Mouse (Mus musculus) cerebellum, adult 11-12 months (tissue): Measurements from ENCODE around the gene Acsl1.

Source experiments
- DNase-seq: peaks from one replicate; pipeline ENCODE4 v3.0.0; 2022

Gene Acsl1

GRCm38 (mm10) chr8:46475942-46476341 lies 5.1 kb downstream of the Acsl1 start:
- no peak for DNase-seq

DNA sequence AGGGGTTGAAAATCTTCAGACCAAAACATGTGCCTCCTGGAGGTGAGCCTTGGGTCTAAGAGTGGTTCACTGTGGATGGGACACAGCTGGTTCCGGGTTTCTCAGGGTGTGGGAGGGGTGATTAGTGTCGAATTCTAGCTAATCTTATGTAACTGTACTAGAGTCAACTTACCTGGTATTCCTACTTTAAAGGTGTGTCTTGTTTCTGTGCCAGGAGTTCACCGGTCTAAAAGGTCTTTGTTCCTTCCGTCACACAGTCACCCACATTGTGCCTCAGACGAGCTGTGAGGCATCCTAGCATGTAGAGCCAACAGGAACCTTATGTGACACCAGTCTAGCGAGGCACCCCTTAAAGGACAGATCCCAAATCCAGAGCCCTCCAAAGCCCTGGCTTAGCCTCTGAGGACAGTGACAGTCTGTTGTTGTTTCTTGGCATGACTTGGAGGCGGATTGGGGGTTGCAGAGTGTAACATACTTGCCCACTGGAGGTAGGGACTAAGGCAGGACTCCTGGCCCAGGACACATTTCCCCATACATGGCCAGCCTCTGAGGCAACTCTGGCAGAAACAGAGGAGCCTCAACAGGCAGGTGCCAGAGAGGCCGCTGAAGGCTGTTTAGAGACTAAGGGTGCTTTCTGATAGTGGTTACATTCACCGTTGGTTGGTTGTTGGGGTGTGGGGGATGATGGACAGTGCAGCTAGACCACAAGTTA lies 7.1 kb downstream of the Acsl1 start:
- no peak for DNase-seq

GRCm38 (mm10) chr8:46478783-46479182 lies 7.9 kb downstream of the Acsl1 start:
- DNase-seq: no peak

- DNase-seq: no peak
Observed at GRCm38 (mm10) chr8:46479794-46480532, 9.1 kb downstream of the Acsl1 start.

- DNase-seq: no peak
Observed at GRCm38 (mm10) chr8:46480533-46480900, 9.7 kb downstream of the Acsl1 start.

DNA sequence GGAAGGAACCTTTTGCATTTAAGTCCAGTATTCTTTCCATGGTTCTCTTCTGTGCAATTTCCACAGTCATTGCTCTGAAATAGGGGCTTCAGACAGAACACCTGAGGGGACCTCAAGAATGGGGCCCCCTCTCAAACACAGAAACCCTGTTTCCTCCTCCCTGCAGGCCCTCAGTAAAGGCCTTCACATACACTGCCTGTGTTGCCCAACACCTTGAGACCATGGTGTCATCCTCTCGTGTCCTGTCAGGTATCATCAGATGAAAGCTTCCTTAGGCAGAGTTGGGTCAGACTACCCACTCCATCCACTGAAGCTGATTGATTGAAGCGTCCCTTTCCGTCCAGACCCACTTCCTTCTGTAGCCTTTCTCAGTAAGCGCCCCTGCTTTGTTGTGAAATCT lies 11.9 kb downstream of the Acsl1 start:
- DNase-seq: no peak

DNA sequence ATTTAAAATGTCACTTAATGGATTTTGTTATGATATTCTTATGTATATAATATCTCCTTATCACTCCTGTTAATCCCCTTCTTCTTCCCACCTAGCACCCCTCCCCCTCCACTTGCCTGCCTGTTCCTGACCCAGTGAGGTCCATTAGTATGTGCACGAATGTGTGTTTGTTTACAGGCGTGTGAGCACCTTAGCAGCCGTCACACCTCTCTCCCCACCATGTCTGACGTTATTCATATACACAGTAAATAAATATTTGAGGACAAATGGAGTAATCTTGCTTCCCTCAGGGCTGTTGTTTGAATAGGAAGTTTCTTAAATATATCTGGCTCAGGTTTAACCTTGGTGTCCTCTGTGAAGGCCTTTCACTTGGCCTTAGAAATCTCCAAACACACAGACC lies 12.4 kb downstream of the Acsl1 start:
- no peak for DNase-seq

- no peak for DNase-seq
Observed at GRCm38 (mm10) chr8:46484077-46484476, 13.2 kb downstream of the Acsl1 start.

DNA sequence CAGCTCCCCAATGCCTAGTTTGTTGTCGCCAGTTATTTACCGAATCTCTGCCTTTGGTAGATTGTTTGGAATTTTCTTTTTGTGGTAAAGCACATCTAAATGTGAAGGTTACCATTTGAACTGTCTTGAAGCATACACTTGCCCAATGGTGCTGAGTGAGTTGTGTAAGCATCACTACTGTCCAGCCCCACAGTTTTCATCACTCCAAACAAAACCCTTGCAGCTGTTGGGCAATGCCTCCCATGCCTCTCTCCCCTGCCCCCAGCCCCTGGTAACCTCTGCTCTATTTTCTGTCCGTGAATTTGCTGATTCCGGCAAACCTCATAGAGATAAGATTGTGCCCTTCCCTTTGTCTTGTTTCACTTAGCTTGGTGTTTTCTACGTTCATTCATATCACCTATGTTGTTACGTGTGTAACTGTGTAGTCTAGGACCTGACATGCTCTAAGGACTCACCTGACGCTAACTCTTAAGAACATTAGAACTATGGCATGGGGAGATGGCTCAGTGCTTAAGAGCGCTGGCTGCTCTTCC lies 14.2 kb downstream of the Acsl1 start:
- no peak for DNase-seq

- no peak for DNase-seq
Observed at GRCm38 (mm10) chr8:46488085-46488561, 17.3 kb downstream of the Acsl1 start.

DNA sequence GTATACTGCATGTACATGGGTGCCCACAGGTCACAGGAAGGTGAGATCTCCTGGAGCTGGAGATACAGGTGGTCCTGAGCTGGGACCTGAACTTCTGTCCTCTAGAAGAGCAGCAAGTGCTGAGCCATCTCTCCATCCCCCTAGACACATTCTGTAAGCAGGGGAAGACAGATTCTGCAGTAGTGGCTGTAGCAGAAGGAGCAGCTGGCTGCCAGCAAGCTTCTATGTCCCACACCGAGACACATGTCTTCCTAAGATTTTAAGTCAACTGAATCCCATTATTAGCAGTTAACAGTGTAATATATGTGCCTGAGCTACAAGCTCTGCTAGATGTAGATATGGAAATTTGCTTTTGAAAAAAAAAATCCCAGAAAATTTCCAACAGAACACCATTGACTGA lies 18.4 kb downstream of the Acsl1 start:
- no peak for DNase-seq

- no peak for DNase-seq
Observed at GRCm38 (mm10) chr8:46490250-46490649, 19.4 kb downstream of the Acsl1 start.

GRCm38 (mm10) chr8:46490821-46491220 lies 20.0 kb downstream of the Acsl1 start:
- DNase-seq: no peak

DNA sequence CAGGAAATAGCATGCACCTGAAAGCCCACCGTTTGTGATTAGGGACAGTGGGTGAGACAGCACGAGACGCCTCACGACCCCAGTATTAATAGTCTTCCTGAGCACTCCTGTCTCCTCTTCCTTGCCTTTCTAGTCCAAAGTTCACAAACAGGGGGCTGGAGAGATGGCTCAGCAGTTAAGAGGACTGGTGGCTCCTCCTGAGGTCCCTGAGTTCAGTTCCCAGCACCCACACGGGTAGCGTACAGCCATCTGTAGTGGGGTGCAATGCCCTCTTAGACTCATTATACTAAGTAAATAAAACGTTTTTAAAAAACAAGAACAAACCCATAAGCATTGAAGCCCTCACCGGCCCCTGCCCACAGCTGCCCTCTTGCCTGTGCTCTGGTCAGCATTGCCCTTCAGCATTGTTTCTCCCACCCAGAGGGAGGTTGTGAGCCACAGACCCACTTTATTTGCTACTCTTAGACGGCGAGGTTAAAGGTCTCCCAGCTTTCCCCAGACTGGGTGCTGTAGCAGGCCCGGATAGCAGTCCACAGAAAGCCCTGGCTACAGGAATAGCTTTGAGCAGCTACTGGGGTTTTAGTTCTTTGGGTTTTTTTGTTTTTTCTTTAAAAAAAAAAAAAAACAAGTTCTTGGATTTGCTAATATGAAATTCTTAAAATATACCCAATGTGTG lies 22.8 kb downstream of the Acsl1 start:
- no peak for DNase-seq

DNA sequence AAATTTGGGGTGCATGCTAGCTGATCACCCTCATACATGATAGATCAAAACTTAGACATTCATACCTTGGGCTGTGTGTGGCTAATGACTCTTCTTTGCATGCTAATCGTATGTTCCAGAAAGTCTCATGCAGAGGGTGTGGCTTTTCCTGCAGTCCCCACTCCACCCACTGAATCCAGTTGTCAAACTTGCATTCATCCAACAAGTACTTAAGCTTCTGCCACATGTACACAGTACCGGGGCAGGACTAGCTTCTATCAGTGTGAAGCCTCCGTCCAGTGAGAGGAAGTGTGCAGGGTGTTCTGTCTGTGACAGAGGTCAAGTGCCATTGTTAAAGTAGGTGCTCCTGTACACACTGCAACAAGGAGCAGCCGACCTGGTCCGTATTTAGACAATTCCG lies 26.0 kb downstream of the Acsl1 start:
- DNase-seq: no peak

DNA sequence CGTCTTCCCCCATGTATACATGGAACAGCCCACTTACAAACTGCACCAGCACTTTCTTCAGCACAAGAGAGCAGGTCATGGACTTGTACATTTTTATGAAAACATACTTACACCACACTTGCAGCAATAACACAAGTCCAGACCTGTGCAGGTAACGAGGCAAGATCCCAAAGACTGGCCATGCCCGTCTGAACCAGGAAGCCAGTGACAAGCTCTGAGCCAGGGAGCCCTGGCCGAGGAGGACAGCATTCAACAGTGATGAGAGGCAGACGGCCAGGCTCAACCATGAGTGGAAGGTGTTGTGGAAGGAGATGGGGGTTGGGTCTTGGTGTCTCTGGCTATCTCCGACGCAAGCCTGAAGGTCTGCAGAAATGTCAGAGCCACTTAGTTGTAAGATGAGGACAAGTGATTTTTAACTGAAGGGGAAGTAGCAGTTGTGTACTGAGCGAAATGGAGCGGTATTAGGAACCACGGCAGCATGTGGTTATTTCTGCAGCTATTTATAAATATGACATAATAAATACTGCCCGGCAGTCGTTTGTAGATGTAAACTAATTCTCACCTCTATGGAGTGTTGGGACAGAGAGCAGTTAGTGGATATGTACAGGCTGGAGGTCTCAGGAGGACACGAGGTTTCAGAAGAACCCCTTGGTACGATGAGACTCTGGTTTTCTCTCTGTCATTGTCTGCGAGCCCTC lies 26.6 kb downstream of the Acsl1 start:
- no peak for DNase-seq

GRCm38 (mm10) chr8:46499376-46500061 lies 28.7 kb downstream of the Acsl1 start:
- no peak for DNase-seq

DNA sequence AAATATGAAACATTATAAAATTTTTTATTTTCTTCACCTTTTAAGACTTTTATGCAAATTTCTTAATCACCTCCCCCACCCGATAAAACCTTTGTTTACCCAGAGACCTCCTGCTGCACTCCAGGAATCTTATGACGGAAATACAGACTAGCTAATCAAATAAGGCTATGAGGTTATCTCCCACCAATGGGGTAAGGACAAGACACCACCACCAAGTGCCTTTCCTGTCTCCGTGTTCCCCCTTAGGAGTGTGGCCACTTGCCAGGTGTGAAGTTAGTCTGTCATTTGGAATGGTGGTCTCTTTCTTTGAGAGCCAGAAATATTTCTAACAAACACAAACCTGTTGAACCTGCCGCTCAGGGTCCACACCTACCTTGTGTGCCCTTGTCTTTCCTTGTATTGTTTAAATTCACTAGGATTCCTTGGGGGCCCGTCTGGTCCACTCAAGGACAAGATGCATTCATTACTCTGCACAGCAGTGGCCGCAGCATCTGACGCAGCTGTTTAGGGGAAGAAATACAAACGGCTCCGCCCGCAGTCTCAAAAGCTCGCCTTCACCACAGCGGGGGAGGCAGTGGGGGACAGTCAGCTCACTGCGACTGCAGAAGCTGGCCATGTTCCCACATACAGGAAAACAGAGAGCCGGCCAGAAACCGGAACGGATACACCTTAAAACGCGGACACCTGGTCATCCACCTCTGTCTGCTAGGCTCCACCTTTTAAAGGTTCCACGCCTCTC lies 31.7 kb downstream of the Acsl1 start:
- DNase-seq: no peak

- no peak for DNase-seq
Observed at GRCm38 (mm10) chr8:46503072-46503695, 32.3 kb downstream of the Acsl1 start.

GRCm38 (mm10) chr8:46504196-46504595 lies 33.4 kb downstream of the Acsl1 start:
- no peak for DNase-seq
